Mouse (Mus musculus): ENCODE data around the gene Tmem97.

- TF ChIP-seq POLR2A (IDR thresholded peaks at IDR 0.05; ENCODE audit: control insufficient read depth, extremely low read depth, insufficient read depth, low read length, poor library complexity) = no peak
- no peak for TF ChIP-seq CTCF (IDR thresholded peaks at IDR 0.05; ENCODE audit: borderline replicate concordance, control insufficient read depth, extremely low read depth, insufficient read depth, low read length, poor library complexity)
These were observed 31.6 kb downstream of the Tmem97 start for GRCm38 (mm10) chr11:78518931-78519330.
